Mouse (Mus musculus) midbrain, embryonic 11.5 days (tissue): ENCODE results near the gene Ankrd12. TPM values are rescaled to one million over a fixed set of nuclear protein-coding genes. Genes with fewer than 3 reads are reported as not detected.

Experiments
- ATAC-seq: fragments of 200-750 bp; cut with Nextera tagmentation; 2 replicates; pipeline ENCODE4 v1.8.0; 2017; ENCODE audit warnings: moderate TSS enrichment, moderate library complexity; ENCODE audit not compliant: low FRiP score
- DNase-seq: peaks from one replicate; pipeline ENCODE4 v3.0.0; 2015; ENCODE audit warnings: low spot score; ENCODE audit errors: missing footprints
- H3K27ac ChIP-seq: fragments of 300-500 bp; sonication (generic); 2 replicates; pipeline ENCODE4 v1.5.1; 2014; ENCODE audit warnings: low read depth, low read length
- H3K27me3 ChIP-seq: fragments of 300-500 bp; sonication (generic); 2 replicates; pipeline ENCODE4 v1.6.1; 2014; ENCODE audit warnings: mild to moderate bottlenecking, low read length, moderate library complexity, mixed read lengths; ENCODE audit not compliant: control insufficient read depth, insufficient read depth
- H3K36me3 ChIP-seq: fragments of 300-500 bp; sonication (generic); 2 replicates; pipeline ENCODE4 v1.6.1; 2014; ENCODE audit warnings: mild to moderate bottlenecking, low read length, moderate library complexity, mixed read lengths; ENCODE audit not compliant: control insufficient read depth, insufficient read depth
- H3K4me1 ChIP-seq: fragments of 300-500 bp; sonication (generic); 2 replicates; pipeline ENCODE4 v1.6.1; 2014; ENCODE audit warnings: low read length; ENCODE audit not compliant: control insufficient read depth, insufficient read depth
- H3K4me2 ChIP-seq: fragments of 300-500 bp; sonication (generic); 2 replicates; pipeline ENCODE4 v1.6.1; 2014; ENCODE audit warnings: mild to moderate bottlenecking, moderate library complexity
- H3K4me3 ChIP-seq: fragments of 300-500 bp; sonication (generic); 2 replicates; pipeline ENCODE4 v1.5.1; 2014; ENCODE audit warnings: low read depth, low read length
- H3K9ac ChIP-seq: fragments of 300-500 bp; sonication (generic); 2 replicates; pipeline ENCODE4 v1.6.1; 2014; ENCODE audit warnings: low read length
- H3K9me3 ChIP-seq: fragments of 300-500 bp; sonication (generic); 2 replicates; pipeline ENCODE4 v1.6.1; 2016; ENCODE audit warnings: low read length; ENCODE audit not compliant: control insufficient read depth
- WGBS: fragments of 180-500 bp; shearing (Covaris S2); extraction: QIAGEN DNeasy Blood & Tissue Kit; methylation state at CpG from one replicate; pipeline ENCODE4 v1.1.7; 2014; 5-methylcytosine and 5-hydroxymethylcytosine counted together
- polyA plus RNA-seq: library from polyadenylated mRNA; unstranded; fragments of >200 nt; fragmentation: Nextera tagmentation; extraction: Ambion mirVana; gene quantifications from 2 replicates; pipeline ENCODE4 v1.2.1, GENCODE M21; 2014

Ankrd12 gene
- polyA plus RNA-seq, 1 experiment from 2014 or later: 32.7 TPM

- no peaks in the 10 kb centered on the region for H3K9me3 ChIP-seq
- 76% methylated on average over 14 of the region's 14 CpGs for WGBS
- no peak for ATAC-seq
- H3K9ac ChIP-seq: no peak overlapping the region
- H3K4me3 ChIP-seq: no peak overlapping the region
- no peak overlapping the region for H3K4me2 ChIP-seq
- H3K27ac ChIP-seq: no peak overlapping the region
- DNase-seq: no peak
- H3K27me3 ChIP-seq: no peaks in the 10 kb centered on the region
- peaks cover 2% of the 10 kb centered on the region; the same call in 1 of the 2 replicates for H3K4me1 ChIP-seq
- peaks cover 3% of the 10 kb centered on the region; the same call in 1 of the 2 replicates for H3K36me3 ChIP-seq
These were observed 137.3 kb downstream of the Ankrd12 start for GRCm38 (mm10) chr17:65939461-65940192.

- ATAC-seq: no peak
- H3K27me3 ChIP-seq: no peaks in the 10 kb centered on the region
- no peak overlapping the region for H3K4me3 ChIP-seq
- no peak overlapping the region for H3K27ac ChIP-seq
- H3K9ac ChIP-seq: no peak overlapping the region
- H3K4me2 ChIP-seq: no peak overlapping the region
- WGBS: 90% methylated on average over 9 of the region's 9 CpGs
- no peak for DNase-seq
- H3K36me3 ChIP-seq: peaks cover 8% of the 10 kb centered on the region
- H3K4me1 ChIP-seq: peaks cover 2% of the 10 kb centered on the region; the same call in 1 of the 2 replicates
- no peaks in the 10 kb centered on the region for H3K9me3 ChIP-seq
These were observed 139.2 kb downstream of the Ankrd12 start for GRCm38 (mm10) chr17:65937671-65938070.

- Histone ChIP-seq H3K9me3 (no peaks in the 10 kb centered on the region), H3K4me3 (no peak overlapping the region), H3K4me2 (no peak overlapping the region), H3K27ac (no peak overlapping the region), H3K36me3 (peaks cover 10% of the 10 kb centered on the region), H3K4me1 (no peaks in the 10 kb centered on the region), H3K9ac (no peak overlapping the region), H3K27me3 (no peaks in the 10 kb centered on the region)
- DNase-seq (no peak), ATAC-seq (no peak)
- WGBS: 97% methylated on average over 2 of the region's 2 CpGs
These were observed 143.1 kb downstream of the Ankrd12 start for GRCm38 (mm10) chr17:65933741-65934140.

GRCm38 (mm10) chr17:65931525-65931924 is 145.4 kb downstream of the Ankrd12 start:
- ATAC-seq (peak; percentile 63; the same call in 1 of the 2 replicates), DNase-seq (no peak)
- Histone ChIP-seq H3K4me2 (no peak overlapping the region), H3K4me1 (no peaks in the 10 kb centered on the region), H3K4me3 (no peak overlapping the region), H3K27me3 (no peaks in the 10 kb centered on the region), H3K9ac (0 out of 2 replicates have a peak overlapping the region, but pooled peaks have one; percentile 7), H3K36me3 (peaks cover 8% of the 10 kb centered on the region), H3K27ac (no peak overlapping the region), H3K9me3 (no peaks in the 10 kb centered on the region)
- WGBS: 51% methylated on average over 6 of the region's 6 CpGs

- Histone ChIP-seq H3K36me3 (peaks cover 8% of the 10 kb centered on the region), H3K4me2 (no peak overlapping the region), H3K27me3 (no peaks in the 10 kb centered on the region), H3K9me3 (no peaks in the 10 kb centered on the region), H3K4me1 (no peaks in the 10 kb centered on the region), H3K4me3 (no peak overlapping the region), H3K9ac (no peak overlapping the region), H3K27ac (no peak overlapping the region)
- DNase-seq (no peak), ATAC-seq (no peak)
- WGBS: 87% methylated on average over 6 of the region's 6 CpGs
These were observed 145.9 kb downstream of the Ankrd12 start for GRCm38 (mm10) chr17:65930960-65931359.

- ATAC-seq (no peak), DNase-seq (no peak)
- Histone ChIP-seq H3K9me3 (no peaks in the 10 kb centered on the region), H3K9ac (no peak overlapping the region), H3K4me1 (no peaks in the 10 kb centered on the region), H3K4me3 (no peak overlapping the region), H3K4me2 (no peak overlapping the region), H3K27ac (no peak overlapping the region), H3K36me3 (peaks cover 8% of the 10 kb centered on the region), H3K27me3 (no peaks in the 10 kb centered on the region)
- 92% methylated on average over 7 of the region's 7 CpGs for WGBS
These were observed 146.6 kb downstream of the Ankrd12 start for GRCm38 (mm10) chr17:65930158-65930826.

GRCm38 (mm10) chr17:65929319-65929978 is 147.4 kb downstream of the Ankrd12 start:
- WGBS: 89% methylated on average over 22 of the region's 22 CpGs
- Histone ChIP-seq H3K9ac (no peak overlapping the region), H3K4me3 (no peak overlapping the region), H3K27ac (no peak overlapping the region), H3K4me1 (no peaks in the 10 kb centered on the region), H3K4me2 (no peak overlapping the region), H3K27me3 (no peaks in the 10 kb centered on the region), H3K9me3 (no peaks in the 10 kb centered on the region), H3K36me3 (peaks cover 11% of the 10 kb centered on the region)
- DNase-seq (no peak), ATAC-seq (no peak)

GRCm38 (mm10) chr17:65927077-65927476 is 149.8 kb downstream of the Ankrd12 start:
- no peak overlapping the region for H3K4me3 ChIP-seq
- H3K9me3 ChIP-seq: no peaks in the 10 kb centered on the region
- H3K27ac ChIP-seq: no peak overlapping the region
- ATAC-seq (no peak), DNase-seq (no peak)
- 81% methylated on average over 4 of the region's 4 CpGs for WGBS
- H3K36me3 ChIP-seq: peaks cover 11% of the 10 kb centered on the region; the same call in 1 of the 2 replicates
- H3K9ac ChIP-seq: no peak overlapping the region
- no peaks in the 10 kb centered on the region for H3K27me3 ChIP-seq
- no peaks in the 10 kb centered on the region for H3K4me1 ChIP-seq
- H3K4me2 ChIP-seq: no peak overlapping the region

- Histone ChIP-seq H3K27ac (no peak overlapping the region), H3K36me3 (peaks cover 9% of the 10 kb centered on the region; the same call in 1 of the 2 replicates), H3K4me3 (no peak overlapping the region), H3K4me2 (no peak overlapping the region), H3K4me1 (no peaks in the 10 kb centered on the region), H3K27me3 (no peaks in the 10 kb centered on the region), H3K9me3 (no peaks in the 10 kb centered on the region), H3K9ac (no peak overlapping the region)
- ATAC-seq: no peak
- 83% methylated on average over 5 of the region's 5 CpGs for WGBS
- no peak for DNase-seq
These were observed 152.7 kb downstream of the Ankrd12 start for GRCm38 (mm10) chr17:65924218-65924617.
